Mouse (Mus musculus) heart, embryonic 13.5 days (tissue): ENCODE measurements at regions not wholly inside any gene's neighbourhood (a gene's known extent, or its start where the extent isn't known, plus 50 kb on each side); places are given as distances from the start of the nearest gene placed in this dataset.

Experiments
- ATAC-seq: fragments of 200-750 bp; cut with Nextera tagmentation; 2 replicates; pipeline ENCODE4 v1.8.0; 2017; ENCODE audit warnings: moderate TSS enrichment; ENCODE audit not compliant: insufficient number of reproducible peaks, low FRiP score, low TSS enrichment; ENCODE audit errors: extremely low read depth
- H3K27ac ChIP-seq: fragments of 300-500 bp; sonication (generic); replicated peaks from 2 replicates; pipeline ENCODE4 v1.5.1; 2015; ENCODE audit warnings: moderate library complexity, mild to moderate bottlenecking, inconsistent platforms
- H3K27me3 ChIP-seq: fragments of 300-500 bp; sonication (generic); replicated peaks from 2 replicates; pipeline ENCODE4 v1.6.1; 2015; ENCODE audit warnings: mild to moderate bottlenecking, inconsistent platforms
- H3K36me3 ChIP-seq: fragments of 300-500 bp; sonication (generic); 2 replicates; pipeline ENCODE4 v1.6.1; 2015; ENCODE audit warnings: mild to moderate bottlenecking, inconsistent platforms
- H3K4me1 ChIP-seq: fragments of 300-500 bp; sonication (generic); 2 replicates; pipeline ENCODE4 v1.6.1; 2015; ENCODE audit warnings: inconsistent platforms
- H3K4me2 ChIP-seq: fragments of 300-500 bp; sonication (generic); 2 replicates; pipeline ENCODE4 v1.6.1; 2015; ENCODE audit warnings: inconsistent platforms, mild to moderate bottlenecking, moderate library complexity
- H3K4me3 ChIP-seq: fragments of 300-500 bp; sonication (generic); 2 replicates; pipeline ENCODE4 v1.5.1; 2015; ENCODE audit warnings: moderate library complexity, mild to moderate bottlenecking, inconsistent platforms
- H3K9ac ChIP-seq: fragments of 300-500 bp; sonication (generic); 2 replicates; pipeline ENCODE4 v1.6.1; 2015; ENCODE audit warnings: inconsistent platforms, mild to moderate bottlenecking, moderate library complexity
- H3K9me3 ChIP-seq: fragments of 300-500 bp; sonication (generic); 2 replicates; pipeline ENCODE4 v1.6.1; 2016; ENCODE audit warnings: inconsistent platforms
- WGBS: fragments of 180-500 bp; shearing (Covaris S2); methylation state at CpG from one replicate; pipeline ENCODE4 v1.1.7; 2015; ENCODE audit warnings: mixed read lengths; 5-methylcytosine and 5-hydroxymethylcytosine counted together

DNA sequence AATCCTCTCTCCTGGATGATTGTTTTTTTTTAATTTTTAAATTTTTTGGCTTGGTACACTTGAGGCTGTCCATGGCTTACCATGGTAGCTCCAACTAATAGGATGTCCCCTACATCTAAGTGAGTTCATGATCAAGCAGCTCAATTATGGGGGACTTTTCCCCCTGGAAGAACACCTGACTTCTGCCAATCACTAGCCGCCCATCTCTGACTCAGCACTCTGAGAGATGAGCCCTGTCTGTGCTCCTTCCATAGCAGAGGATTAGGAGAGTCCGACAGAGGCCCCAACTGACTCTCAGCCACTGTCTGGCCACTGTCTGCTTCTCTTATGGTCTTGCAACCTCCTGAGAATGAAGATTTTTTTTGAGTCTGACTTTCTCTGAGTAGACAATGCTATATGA lies 145.7 kb upstream of the Egln3 start:
- Histone ChIP-seq H3K4me3 (no peak overlapping the region), H3K36me3 (no peaks in the 10 kb centered on the region), H3K27ac (no peak overlapping the region), H3K9ac (no peak overlapping the region), H3K9me3 (no peaks in the 10 kb centered on the region), H3K4me2 (no peak overlapping the region), H3K4me1 (peaks cover 18% of the 10 kb centered on the region), H3K27me3 (no peaks in the 10 kb centered on the region)
- no peak for ATAC-seq
- 53% methylated on average over 2 of the region's 2 CpGs for WGBS

- H3K9me3 ChIP-seq, result no peaks in the 10 kb centered on the region
- H3K9ac ChIP-seq, result no peak overlapping the region
- no peak for ATAC-seq
- no peak overlapping the region for H3K4me3 ChIP-seq
- no peaks in the 10 kb centered on the region for H3K36me3 ChIP-seq
- H3K27me3 ChIP-seq, result no peaks in the 10 kb centered on the region
- H3K4me1 ChIP-seq, result no peaks in the 10 kb centered on the region
- 71% methylated on average over 5 of the region's 5 CpGs for WGBS
- H3K4me2 ChIP-seq, result no peak overlapping the region
- H3K27ac ChIP-seq, result no peak overlapping the region
Observed at GRCm38 (mm10) chr12:54343493-54343892, 139.8 kb upstream of the Egln3 start.

GRCm38 (mm10) chr12:54335509-54335908 lies 131.8 kb upstream of the Egln3 start:
- Histone ChIP-seq H3K27ac (no peak overlapping the region), H3K9me3 (no peaks in the 10 kb centered on the region)
- 32% methylated on average over 2 of the region's 2 CpGs for WGBS

DNA sequence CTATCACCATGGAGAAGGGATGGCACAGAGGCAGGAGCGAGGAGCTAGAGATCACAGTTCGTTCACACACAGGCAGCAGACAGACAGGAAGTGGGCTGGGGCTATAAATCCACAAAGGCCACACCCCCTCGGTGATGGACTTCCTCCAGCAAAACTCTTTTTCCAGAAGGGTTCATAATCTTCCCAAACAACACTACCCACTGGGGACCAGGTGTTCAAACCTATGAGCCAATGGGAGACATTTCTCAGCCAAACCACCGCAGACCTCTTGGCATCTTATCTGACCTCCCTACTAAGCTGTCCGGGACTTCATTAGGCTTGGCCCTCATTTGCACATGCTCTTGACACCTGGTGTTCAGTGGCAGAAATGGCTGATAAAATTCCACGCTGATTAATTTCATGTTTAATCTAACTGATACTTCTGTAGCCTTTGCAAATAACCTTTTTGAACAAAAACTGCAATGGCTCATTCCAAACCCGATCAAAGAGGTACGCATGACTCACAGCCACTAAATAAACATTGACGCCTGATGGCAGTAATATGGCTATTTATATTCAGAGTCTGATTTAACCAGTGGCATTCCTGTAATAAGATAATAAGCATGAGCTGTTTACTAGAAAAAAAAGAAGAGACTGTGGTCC lies 131.0 kb upstream of the Egln3 start:
- no peak overlapping the region for H3K4me2 ChIP-seq
- no peak for ATAC-seq
- H3K27ac ChIP-seq, result no peak overlapping the region
- no peak overlapping the region for H3K9ac ChIP-seq
- no peaks in the 10 kb centered on the region for H3K36me3 ChIP-seq
- H3K4me3 ChIP-seq, result no peak overlapping the region
- peaks cover 9% of the 10 kb centered on the region for H3K4me1 ChIP-seq
- H3K27me3 ChIP-seq, result no peaks in the 10 kb centered on the region
- H3K9me3 ChIP-seq, result no peaks in the 10 kb centered on the region
- WGBS, result 45% methylated on average over 9 of the region's 9 CpGs

More at GRCm38 (mm10) chr12:54335509-54335908, 131.8 kb upstream of the Egln3 start:
- no peaks in the 10 kb centered on the region for H3K27me3 ChIP-seq
- H3K4me2 ChIP-seq, result no peak overlapping the region
- no peak overlapping the region for H3K4me3 ChIP-seq
- no peaks in the 10 kb centered on the region for H3K36me3 ChIP-seq
- no peak overlapping the region for H3K9ac ChIP-seq
- ATAC-seq, result no peak
- H3K4me1 ChIP-seq, result peaks cover 9% of the 10 kb centered on the region

DNA sequence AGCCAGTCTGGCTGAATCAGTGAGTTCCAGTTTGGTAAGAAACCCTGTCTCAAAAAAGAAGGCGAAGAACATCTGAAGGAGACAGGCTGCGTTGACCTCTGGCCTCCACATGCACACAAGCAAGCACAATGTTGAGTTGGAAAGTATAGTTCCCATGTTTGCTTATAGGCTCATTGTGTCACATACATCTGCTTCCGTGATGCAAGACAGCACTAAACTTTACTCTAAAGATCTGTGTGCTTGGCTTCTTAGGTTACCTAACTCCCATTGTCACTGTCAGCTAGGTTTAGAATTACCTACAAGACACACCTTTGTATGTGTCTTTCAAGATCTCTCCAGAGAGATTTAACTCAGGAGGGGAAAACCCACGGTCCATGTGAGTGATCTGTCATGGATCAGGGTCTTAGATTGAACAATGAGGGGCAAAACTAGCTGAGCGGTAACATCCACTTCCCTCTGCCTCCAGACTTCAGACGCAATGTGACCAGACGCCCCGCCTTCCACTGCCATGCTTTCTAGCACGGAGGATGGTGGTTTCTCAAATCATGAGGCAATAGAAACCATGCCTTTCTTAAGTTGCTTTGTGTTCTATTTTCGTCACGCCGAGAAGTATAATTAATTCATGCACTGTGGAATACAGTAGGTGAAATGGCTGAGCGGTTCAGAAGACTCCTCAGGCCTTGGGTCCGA lies 130.1 kb upstream of the Egln3 start:
- no peaks in the 10 kb centered on the region for H3K27me3 ChIP-seq
- H3K36me3 ChIP-seq, result no peaks in the 10 kb centered on the region
- H3K27ac ChIP-seq, result no peak overlapping the region
- H3K4me1 ChIP-seq, result peaks cover 9% of the 10 kb centered on the region
- 83% methylated on average over 14 of the region's 14 CpGs for WGBS
- H3K4me2 ChIP-seq, result no peak overlapping the region
- no peaks in the 10 kb centered on the region for H3K9me3 ChIP-seq
- no peak overlapping the region for H3K4me3 ChIP-seq
- ATAC-seq, result no peak
- no peak overlapping the region for H3K9ac ChIP-seq

DNA sequence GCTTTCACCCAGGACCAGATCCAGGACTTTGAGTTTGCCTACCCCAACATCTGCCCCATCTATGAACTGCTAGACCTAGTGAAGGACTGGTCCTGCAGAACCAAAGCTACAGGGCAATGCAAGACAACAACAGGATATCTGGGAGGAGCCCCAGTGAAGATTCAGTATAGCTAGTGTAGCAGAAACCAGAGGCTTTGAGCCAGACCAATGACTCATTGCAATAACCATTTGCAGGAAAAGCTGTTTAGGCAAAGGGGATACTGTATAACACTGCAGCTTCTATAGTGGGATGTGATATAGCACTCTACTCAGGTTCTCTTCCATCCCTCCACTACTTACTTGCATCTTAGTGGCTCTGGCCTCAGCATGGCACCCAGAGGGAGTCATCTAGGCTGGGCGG lies 123.8 kb upstream of the Egln3 start:
- Histone ChIP-seq H3K27ac (no peak overlapping the region), H3K4me2 (no peak overlapping the region), H3K9me3 (no peaks in the 10 kb centered on the region), H3K27me3 (no peaks in the 10 kb centered on the region), H3K36me3 (no peaks in the 10 kb centered on the region), H3K4me3 (no peak overlapping the region), H3K4me1 (no peaks in the 10 kb centered on the region; the same call in none of the 2 replicates), H3K9ac (no peak overlapping the region)
- WGBS, result 47% methylated on average over 1 of the region's 1 CpGs
- no peak for ATAC-seq

DNA sequence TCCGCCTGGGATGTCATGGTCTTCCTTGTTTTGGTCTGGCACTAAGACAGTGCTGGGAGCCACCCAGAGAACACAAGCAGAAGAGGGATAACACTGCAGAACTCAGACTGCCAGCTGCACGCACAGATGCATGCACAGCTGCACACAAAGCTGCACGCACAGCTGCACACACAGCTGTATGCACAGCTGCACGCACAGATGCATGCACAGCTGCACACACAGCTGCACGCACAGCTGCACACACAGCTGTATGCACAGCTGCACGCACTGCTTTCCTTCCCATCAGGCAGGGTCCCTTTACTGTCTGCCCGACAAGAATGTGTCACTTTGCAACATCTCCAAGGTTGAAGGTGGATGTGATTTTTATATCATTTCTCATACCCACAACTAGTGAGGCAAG lies 122.9 kb upstream of the Egln3 start:
- 76% methylated on average over 7 of the region's 7 CpGs for WGBS
- ATAC-seq, result no peak
- no peak overlapping the region for H3K4me2 ChIP-seq
- H3K4me3 ChIP-seq, result no peak overlapping the region
- H3K27ac ChIP-seq, result no peak overlapping the region
- H3K36me3 ChIP-seq, result no peaks in the 10 kb centered on the region
- H3K4me1 ChIP-seq, result no peaks in the 10 kb centered on the region; the same call in none of the 2 replicates
- H3K9me3 ChIP-seq, result no peaks in the 10 kb centered on the region
- H3K27me3 ChIP-seq, result no peaks in the 10 kb centered on the region
- no peak overlapping the region for H3K9ac ChIP-seq

GRCm38 (mm10) chr12:54320533-54320932 lies 116.9 kb upstream of the Egln3 start:
- Histone ChIP-seq H3K4me3 (no peak overlapping the region), H3K4me2 (no peak overlapping the region), H3K36me3 (no peaks in the 10 kb centered on the region), H3K27ac (no peak overlapping the region), H3K9ac (no peak overlapping the region), H3K4me1 (peaks cover 9% of the 10 kb centered on the region), H3K27me3 (no peaks in the 10 kb centered on the region), H3K9me3 (0 out of 2 replicates have a peak, but pooled peaks cover 8% of the 10 kb centered on the region)
- no peak for ATAC-seq
- 90% methylated on average over 5 of the region's 5 CpGs for WGBS

GRCm38 (mm10) chr12:54316980-54317471 lies 113.4 kb upstream of the Egln3 start:
- H3K4me3 ChIP-seq, result peak overlapping the region; percentile 33
- H3K27me3 ChIP-seq, result no peaks in the 10 kb centered on the region; the same call in 1 of the 2 replicates
- no peak overlapping the region for H3K27ac ChIP-seq
- peak overlapping the region; percentile 69 for H3K4me2 ChIP-seq
- WGBS, result 2% methylated on average over 16 of the region's 16 CpGs
- H3K4me1 ChIP-seq, result peaks cover 23% of the 10 kb centered on the region
- peak overlapping the region; percentile 68 for H3K9ac ChIP-seq
- H3K9me3 ChIP-seq, result 0 out of 2 replicates have a peak, but pooled peaks cover 8% of the 10 kb centered on the region
- no peaks in the 10 kb centered on the region for H3K36me3 ChIP-seq
- ATAC-seq, result no peak; the same call in 1 of the 2 replicates

GRCm38 (mm10) chr12:54316066-54316567 lies 112.5 kb upstream of the Egln3 start:
- no peak overlapping the region for H3K4me2 ChIP-seq

DNA sequence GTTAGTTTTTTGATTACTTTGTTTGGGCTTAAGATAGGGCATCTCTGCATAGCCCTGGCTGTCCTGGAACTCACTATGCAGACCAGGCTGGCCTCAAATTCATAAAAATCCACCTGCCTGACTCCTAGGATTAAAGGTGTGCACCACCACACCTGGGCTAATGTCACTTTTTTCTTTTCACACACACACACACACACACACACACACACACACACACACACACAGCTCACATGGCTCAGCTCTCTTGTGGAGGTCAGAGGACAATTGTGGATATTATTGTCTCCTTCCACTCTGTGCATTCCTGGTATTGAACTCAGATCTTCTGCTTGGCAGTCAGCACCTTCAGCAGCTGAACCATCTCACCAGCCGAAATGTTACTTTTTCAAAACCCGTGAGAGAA lies 110.5 kb upstream of the Egln3 start:
- Histone ChIP-seq H3K36me3 (no peaks in the 10 kb centered on the region), H3K4me1 (peaks cover 23% of the 10 kb centered on the region), H3K9me3 (no peaks in the 10 kb centered on the region), H3K4me2 (no peak overlapping the region), H3K9ac (no peak overlapping the region), H3K27me3 (no peaks in the 10 kb centered on the region; the same call in 1 of the 2 replicates), H3K27ac (no peak overlapping the region), H3K4me3 (no peak overlapping the region)
- no peak for ATAC-seq
- 67% methylated on average over 2 of the region's 2 CpGs for WGBS

More at GRCm38 (mm10) chr12:54316066-54316567, 112.5 kb upstream of the Egln3 start:
- Histone ChIP-seq H3K4me1 (peaks cover 23% of the 10 kb centered on the region), H3K9me3 (0 out of 2 replicates have a peak, but pooled peaks cover 8% of the 10 kb centered on the region), H3K27ac (no peak overlapping the region), H3K36me3 (no peaks in the 10 kb centered on the region), H3K4me3 (no peak overlapping the region), H3K9ac (no peak overlapping the region), H3K27me3 (no peaks in the 10 kb centered on the region; the same call in 1 of the 2 replicates)
- 58% methylated on average over 15 of the region's 15 CpGs for WGBS
- ATAC-seq, result no peak
